8 mouse cellular contexts compared by ENCODE assay signal in the genomic region with DNA sequence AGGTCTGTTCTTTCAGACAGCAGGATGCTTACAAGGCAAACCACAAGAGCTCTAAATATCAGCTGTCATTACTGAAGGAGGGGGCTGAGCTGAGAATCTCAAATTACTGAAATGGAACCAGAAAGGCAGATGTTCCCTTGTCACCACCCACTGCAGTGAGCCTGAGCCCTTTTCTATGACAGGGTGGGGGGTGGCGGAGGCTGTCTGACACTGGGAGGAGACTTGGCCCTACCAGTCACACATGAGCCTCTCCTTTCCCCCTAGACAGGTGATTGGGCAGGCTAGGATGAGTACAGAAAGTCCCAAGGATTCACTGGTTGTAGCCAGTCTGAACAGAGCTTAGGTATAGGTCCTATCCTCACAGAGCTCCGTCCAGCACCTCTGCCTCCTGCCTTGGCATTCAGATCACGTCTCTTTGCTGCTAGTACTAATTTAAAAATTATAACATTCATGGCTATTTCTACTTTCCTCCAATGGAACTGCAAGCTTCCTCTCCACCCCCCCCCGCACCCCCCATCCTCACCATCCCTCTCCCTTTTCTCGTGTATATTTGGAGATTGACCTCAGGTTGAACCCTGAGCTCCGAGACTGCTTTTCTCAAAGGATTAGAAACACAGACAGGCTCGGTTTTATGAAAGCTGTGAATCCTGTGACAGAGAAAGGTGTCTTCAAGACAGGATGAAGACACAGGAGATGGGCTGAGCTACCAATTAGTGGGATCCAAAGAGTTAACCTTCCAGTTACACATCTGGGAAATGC.
DNase-seq lines count a peak whose midpoint lies in the region; ATAC-seq and TF ChIP-seq lines count a peak whose summit lies in the region.

No protein-coding gene starts in this region.

- peak; percentile 74 for ATAC-seq in forebrain, embryonic 12.5 days (ENCODE audit: low FRiP score)
- 0 out of 2 replicates have a peak, but pooled peaks have one; percentile 10 for ATAC-seq in midbrain, postnatal 0 days (ENCODE audit: low FRiP score)
- ATAC-seq in granulocyte monocyte progenitor cell, adult 5-6 weeks (replicated peaks; ENCODE audit: poor library complexity, severe bottlenecking), result no peak

- H3K36me3 ChIP-seq in forebrain, embryonic 12.5 days (replicated peaks), result no peaks in the 10 kb centered on the region
- H3K36me3 ChIP-seq in midbrain, postnatal 0 days (ENCODE audit: insufficient read depth, low read length), result no peaks in the 10 kb centered on the region

- 26% methylated on average over 7 of the region's 7 CpGs for WGBS in forebrain, embryonic 12.5 days
- 32% methylated on average over 7 of the region's 7 CpGs for WGBS in midbrain, postnatal 0 days

- peak overlapping the region; percentile 68 for H3K27ac ChIP-seq in forebrain, embryonic 12.5 days
- H3K27ac ChIP-seq in midbrain, postnatal 0 days (ENCODE audit: low read depth, low read length), result peak overlapping the region; percentile 4; the same call in 1 of the 2 replicates

- no peak overlapping the region for H3K4me2 ChIP-seq in forebrain, embryonic 12.5 days
- no peak overlapping the region for H3K4me2 ChIP-seq in midbrain, postnatal 0 days (ENCODE audit: low read depth, low read length, poor library complexity, severe bottlenecking)

- H3K9ac ChIP-seq in forebrain, embryonic 12.5 days, result no peak overlapping the region
- H3K9ac ChIP-seq in midbrain, postnatal 0 days (replicated peaks; ENCODE audit: low read length, poor library complexity, severe bottlenecking), result no peak overlapping the region

- H3K4me3 ChIP-seq in forebrain, embryonic 12.5 days (replicated peaks), result no peak overlapping the region
- H3K4me3 ChIP-seq in midbrain, postnatal 0 days (ENCODE audit: low read depth, low read length), result no peak overlapping the region

- no peaks in the 10 kb centered on the region for H3K9me3 ChIP-seq in forebrain, embryonic 12.5 days
- no peaks in the 10 kb centered on the region for H3K9me3 ChIP-seq in midbrain, postnatal 0 days (ENCODE audit: low read length)

- H3K4me1 ChIP-seq in forebrain, embryonic 12.5 days, result peaks cover 22% of the 10 kb centered on the region
- H3K4me1 ChIP-seq in midbrain, postnatal 0 days (ENCODE audit: insufficient read depth, low read length), result 0 out of 2 replicates have a peak, but pooled peaks cover 4% of the 10 kb centered on the region

- intact Hi-C loops in heart, postnatal 10 days (cut with DNase I), result no loop called here

- DNase-seq in heart, postnatal 10 days, result peak; percentile 9 to 13
- DNase-seq in heart, adult 18-20 months, result no peak
- peak; percentile 25 for DNase-seq in layer of hippocampus, adult 9-10 months (ENCODE audit: low spot score)
- peak; percentile 46 for DNase-seq in midbrain, postnatal 0 days (ENCODE audit: low spot score)
- no peak for DNase-seq in testis, postnatal 14 days (ENCODE audit: low spot score)
- DNase-seq in urinary bladder, postnatal 25 days (ENCODE audit: low spot score), result no peak

- TF ChIP-seq CTCF in midbrain, postnatal 0 days (IDR thresholded peaks at IDR 0.05), result no peak

- H3K27me3 ChIP-seq in forebrain, embryonic 12.5 days, result no peaks in the 10 kb centered on the region
- H3K27me3 ChIP-seq in midbrain, postnatal 0 days (ENCODE audit: insufficient read depth, low read length), result no peaks in the 10 kb centered on the region

Comparison
In these comparisons a context has a peak if more than half of its experiments do, and no peak if none do; other contexts are left out.
1. DNase-seq: peak in heart, postnatal 10 days (2 of 2), layer of hippocampus, adult 9-10 months (single experiment) and midbrain, postnatal 0 days (single experiment); none in heart, adult 18-20 months (0 of 2), testis, postnatal 14 days (single experiment) and urinary bladder, postnatal 25 days (single experiment).